Mouse (Mus musculus): ENCODE measurements around the gene Nptxr.
A peak's percentile ranks its signal among the peaks of the same experiment; 100 is the strongest.

Nptxr gene

GRCm38 (mm10) chr15:79790111-79790510, 14.5 kb downstream of the Nptxr start:
- peak in 1 of 2 experiments; percentile 57 for DNase-seq

GRCm38 (mm10) chr15:79787815-79788214, 16.8 kb downstream of the Nptxr start:
- DNase-seq = no peak

- DNase-seq = no peak
These were observed 19.5 kb downstream of the Nptxr start for GRCm38 (mm10) chr15:79785056-79785455.

DNA sequence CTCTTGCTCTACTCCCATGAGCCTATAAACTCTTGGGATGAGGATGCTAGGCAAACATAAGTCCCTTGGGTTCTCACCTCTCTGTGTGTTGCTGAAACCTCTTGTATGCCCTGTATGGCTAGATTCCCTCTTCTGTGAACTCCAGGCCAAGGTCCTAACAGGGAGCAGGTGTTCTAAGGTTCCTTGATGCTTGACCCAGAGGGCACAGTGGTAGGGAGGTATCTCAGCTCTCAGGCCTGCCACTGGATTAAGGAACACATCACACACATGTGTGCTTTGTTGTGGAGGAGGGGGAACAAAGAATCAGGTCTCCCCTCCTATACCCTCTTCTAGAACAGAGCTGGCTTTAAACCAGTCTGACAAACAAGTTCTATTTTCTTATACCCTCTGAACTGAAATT, 26.8 kb downstream of the Nptxr start, which contains the start of gene Dnal4:
Gene Dnal4, minus strand, starts transcription at position 101 of the 400 bp plus-strand sequence.
- DNase-seq = no peak

- DNase-seq = no peak
These were observed 28.9 kb downstream of the Nptxr start for GRCm38 (mm10) chr15:79775662-79776061.

DNA sequence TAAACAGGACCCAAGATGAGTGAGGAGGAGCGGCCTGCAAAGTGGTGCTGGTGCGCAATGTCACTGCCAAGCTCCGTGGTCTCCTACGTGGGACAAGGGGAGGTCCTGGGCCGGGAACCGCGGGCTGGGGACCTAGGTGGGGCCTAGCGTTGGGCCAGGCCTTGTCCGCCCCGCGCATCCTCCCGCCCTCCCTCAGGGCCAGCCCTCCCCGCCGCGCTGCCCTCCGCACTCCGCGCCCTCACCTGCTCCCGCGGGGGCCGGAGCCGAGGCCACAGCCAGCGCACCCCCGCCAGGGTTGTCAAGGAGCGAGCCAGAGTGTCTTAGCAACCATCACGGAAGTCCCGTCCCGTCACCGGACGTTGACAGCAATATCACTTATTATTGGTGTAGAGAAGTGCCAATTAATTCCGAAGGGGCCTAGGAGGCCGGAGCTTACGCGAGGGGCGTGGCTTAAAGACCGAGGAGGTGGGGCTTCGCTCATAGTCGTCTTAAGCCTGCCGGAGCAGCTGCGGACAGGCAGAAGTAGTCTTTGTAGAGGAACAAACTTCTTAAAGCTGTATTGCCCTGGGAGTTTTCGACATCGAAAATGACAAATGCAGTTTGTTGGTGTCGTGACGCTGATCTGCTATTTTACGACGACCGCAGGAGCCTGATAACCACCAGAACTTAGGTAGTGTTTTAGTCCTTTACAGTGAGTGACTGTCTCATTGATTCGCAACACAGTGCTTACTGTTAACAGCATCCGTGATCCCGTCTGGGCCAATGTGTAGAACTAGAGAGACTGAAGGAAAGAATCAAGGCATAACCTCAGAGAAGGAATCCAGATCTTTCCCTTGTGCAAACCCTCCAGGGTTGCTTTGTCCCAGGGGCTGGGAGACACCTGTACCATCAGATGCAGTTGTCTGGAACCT, 30.2 kb downstream of the Nptxr start:
- DNase-seq = peak; percentile 92 to 94

DNA sequence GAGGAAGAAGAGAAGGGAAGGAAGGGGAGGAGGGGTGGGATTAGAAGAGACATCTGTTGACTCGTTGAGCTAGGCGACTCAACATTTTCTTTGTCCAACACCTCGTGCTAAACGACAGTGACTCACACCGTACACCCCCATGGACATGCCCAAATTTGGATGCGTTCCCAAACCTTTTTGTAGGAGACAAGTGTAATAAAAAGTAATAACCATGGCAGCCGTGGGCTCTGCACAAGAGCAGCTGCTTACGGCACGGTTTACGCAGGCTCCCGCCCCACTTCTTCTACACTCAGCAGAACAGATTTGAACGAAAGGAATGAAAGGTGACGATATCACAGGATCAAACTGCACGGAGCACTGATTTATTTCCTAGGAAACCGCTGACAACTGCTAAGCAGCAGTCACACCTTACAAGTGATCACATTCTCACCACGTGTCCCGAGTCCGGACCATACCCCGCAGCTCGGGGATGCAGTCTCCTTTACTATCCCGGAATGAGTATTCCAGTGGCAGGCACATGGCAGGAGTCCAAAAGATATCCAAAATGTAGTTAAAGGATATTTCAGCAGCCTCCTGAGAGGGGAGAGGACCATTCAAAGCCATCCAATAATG, 33.8 kb downstream of the Nptxr start:
- no peak for DNase-seq

DNA sequence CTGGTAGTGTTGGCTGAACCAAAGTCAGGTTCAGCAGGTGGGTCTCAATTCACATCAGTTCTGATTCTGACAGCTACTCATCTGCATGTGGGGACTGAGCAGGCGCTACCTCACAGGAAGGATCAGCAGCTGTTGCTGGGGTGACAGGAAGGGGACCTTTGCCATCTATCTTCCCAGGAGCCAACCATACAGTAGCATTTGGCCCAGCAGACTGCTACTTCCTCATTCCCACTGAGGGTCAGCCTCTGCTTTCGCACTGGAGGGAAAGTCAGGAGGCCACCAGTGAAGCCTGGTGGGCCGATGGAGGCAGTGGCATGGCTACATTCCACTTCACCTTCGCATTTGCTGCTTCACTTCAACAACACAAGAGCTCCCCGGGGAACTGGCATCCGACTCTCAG, 36.3 kb downstream of the Nptxr start:
- DNase-seq = no peak

- peak; percentile 43 to 45 for DNase-seq
These were observed 37.1 kb downstream of the Nptxr start for GRCm38 (mm10) chr15:79767327-79767961.

- DNase-seq = peak; percentile 32 to 54
These were observed 37.9 kb downstream of the Nptxr start for GRCm38 (mm10) chr15:79766586-79767071.

GRCm38 (mm10) chr15:79766168-79766567, 38.4 kb downstream of the Nptxr start:
- peak in 1 of 2 experiments; percentile 40 for DNase-seq

DNA sequence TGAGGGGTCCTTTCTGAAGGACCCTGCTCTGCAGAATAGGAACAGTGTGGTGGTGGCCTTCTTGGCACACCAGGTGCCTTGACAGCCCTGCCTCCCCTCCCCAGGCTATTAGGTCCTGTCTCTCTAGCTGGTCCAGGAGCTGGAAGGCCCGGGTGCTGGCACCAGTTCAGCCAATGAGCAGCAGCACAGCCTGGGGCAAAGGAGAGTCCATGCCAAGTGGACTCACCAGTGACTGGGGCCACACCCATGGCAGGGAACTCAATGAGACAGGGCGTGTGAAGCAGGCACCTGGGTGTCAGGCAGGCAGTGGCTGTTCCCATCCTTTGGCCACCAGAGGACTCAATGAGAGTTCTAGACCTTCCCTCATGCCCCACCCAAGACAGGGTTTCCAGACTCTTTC, 39.2 kb downstream of the Nptxr start:
- DNase-seq = peak; percentile 63 to 69

- peak; percentile 60 to 65 for DNase-seq
These were observed 39.9 kb downstream of the Nptxr start for GRCm38 (mm10) chr15:79764539-79765267.

DNA sequence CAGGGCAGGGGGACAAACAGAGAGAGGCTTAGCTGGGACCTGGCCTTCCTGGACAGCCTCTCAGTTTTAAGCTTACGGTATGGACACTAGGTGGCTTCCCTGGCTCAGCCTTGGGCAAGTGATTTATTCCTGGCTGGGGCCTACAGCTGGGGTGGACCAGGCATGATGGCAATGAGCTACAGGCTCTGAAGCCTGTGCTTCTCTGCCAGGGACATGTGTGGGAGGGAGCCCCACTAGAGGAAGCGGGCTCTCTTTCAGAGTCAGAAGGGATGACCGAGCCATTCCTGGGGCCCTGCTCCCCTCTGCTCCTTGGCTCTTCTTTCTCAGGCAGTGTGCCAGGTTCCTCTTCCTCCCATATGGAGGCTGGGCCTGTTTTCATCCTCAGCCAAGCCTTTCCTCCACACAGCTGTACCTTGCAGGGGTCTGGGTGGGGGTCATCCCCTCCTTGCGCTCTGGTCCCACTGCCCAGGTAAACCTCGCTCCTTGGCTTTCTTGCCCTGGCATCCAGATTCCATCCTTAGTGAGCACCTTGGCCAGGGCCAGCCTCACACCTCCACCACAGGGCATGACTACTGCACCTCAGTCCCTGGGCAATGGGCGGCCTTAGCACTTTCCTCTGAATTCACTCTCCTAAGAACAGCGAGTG, 40.8 kb downstream of the Nptxr start:
- DNase-seq = peak; percentile 78 to 79

GRCm38 (mm10) chr15:79763001-79763400, 41.6 kb downstream of the Nptxr start:
- DNase-seq = no peak

- no peak for DNase-seq
These were observed 43.6 kb downstream of the Nptxr start for GRCm38 (mm10) chr15:79760956-79761355.

DNA sequence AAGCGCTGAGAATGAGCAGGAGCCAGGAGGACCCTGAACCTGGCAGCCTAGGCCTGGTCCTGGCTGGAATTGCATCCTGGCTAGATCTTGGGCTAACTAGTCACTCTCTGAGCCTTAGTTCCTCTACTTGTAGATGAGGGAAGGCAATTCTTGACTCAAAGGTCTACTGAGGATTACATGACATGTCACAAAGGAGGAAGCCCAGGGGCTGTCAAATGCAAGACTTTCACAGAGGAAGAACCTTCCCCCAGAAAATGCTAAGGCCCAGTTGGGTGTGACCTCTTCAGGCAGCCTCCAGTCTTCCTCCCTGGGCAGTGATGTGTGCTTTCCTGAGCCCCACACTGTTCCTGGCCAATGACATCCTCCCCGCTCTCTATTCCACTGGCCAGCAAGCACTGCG, 47.4 kb downstream of the Nptxr start:
- no peak for DNase-seq

DNA sequence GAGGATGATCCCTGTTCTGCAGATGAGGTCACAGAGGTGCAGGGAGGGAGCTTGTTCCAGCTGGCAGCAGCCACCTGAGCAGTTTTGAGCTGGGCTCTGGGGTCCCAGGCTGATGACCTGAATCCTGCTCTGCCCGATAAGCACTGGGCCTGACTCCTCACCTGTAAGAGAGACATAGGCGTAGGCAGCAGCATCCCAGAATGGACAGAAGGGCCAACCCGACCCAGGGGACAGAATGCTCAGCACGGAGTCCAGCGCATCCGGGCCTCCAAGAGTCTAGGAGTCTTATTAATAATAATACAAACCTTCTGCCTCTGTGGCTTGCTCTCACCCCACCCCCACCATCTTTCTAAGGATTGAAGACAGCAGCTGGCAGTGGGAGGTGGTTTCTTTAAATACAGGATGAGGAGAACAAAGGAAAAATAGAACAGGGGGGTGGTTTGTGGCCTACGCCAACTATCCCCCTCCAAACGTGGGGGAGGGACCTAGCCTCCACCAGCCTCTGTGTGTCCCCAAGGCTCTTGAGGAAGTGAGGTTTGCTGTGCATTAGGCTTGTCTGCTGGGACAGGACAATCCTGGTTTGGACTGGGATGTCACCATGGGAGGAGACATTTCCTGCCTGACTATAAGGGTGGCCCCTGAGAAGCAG, 48.5 kb downstream of the Nptxr start:
- no peak for DNase-seq

GRCm38 (mm10) chr15:79755176-79755575, 49.4 kb downstream of the Nptxr start:
- DNase-seq = no peak

GRCm38 (mm10) chr15:79753873-79754272, 50.7 kb downstream of the Nptxr start:
- no peak for DNase-seq

- DNase-seq = no peak
These were observed 51.2 kb downstream of the Nptxr start for GRCm38 (mm10) chr15:79753420-79753752.
